Mouse (Mus musculus): ENCODE data around the gene Cysrt1.
A peak's percentile ranks its signal among the peaks of the same experiment; 100 is the strongest.

Cysrt1 gene

DNA sequence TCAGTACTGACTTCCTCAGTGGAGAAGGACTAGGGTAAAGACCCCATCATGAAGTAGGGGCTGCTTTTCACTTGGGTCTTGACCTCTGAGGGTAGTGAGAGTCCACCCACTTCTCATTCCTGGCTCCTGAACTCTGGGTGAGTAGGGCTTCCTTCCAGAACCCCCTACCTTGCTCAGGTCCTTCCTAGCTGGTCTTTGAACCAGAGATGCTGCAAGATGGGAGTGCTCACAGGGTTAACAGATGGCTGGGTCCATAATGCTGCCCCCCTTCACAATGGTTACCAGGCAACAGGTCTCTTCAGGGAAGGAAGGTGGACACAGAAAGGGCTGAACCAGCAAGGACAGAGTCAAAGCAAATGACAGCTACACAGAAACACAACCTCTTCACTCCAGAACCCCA, 23.8 kb downstream of the Cysrt1 start, which contains the start of gene Fam166a:
TSS of gene Fam166a (plus strand) at position 301 of the 400 bp plus-strand sequence.
- DNase-seq (ENCODE audit: low read depth, low spot score): no peak
- Histone ChIP-seq H3K27me3 (ENCODE audit: control insufficient read depth, insufficient read depth, low read length, poor library complexity, severe bottlenecking) (no peaks in the 10 kb centered on the region), H3K36me3 (ENCODE audit: control insufficient read depth, insufficient read depth, low read length, poor library complexity, severe bottlenecking) (no peaks in the 10 kb centered on the region; the same call in 1 of the 2 replicates)

- no peaks in the 10 kb centered on the region; the same call in 1 of the 2 replicates for H3K36me3 ChIP-seq (ENCODE audit: control insufficient read depth, insufficient read depth, low read length, poor library complexity, severe bottlenecking)
- DNase-seq (ENCODE audit: low read depth, low spot score): no peak
Measured at GRCm38 (mm10) chr2:25217666-25218065, 24.6 kb downstream of the Cysrt1 start.

DNA sequence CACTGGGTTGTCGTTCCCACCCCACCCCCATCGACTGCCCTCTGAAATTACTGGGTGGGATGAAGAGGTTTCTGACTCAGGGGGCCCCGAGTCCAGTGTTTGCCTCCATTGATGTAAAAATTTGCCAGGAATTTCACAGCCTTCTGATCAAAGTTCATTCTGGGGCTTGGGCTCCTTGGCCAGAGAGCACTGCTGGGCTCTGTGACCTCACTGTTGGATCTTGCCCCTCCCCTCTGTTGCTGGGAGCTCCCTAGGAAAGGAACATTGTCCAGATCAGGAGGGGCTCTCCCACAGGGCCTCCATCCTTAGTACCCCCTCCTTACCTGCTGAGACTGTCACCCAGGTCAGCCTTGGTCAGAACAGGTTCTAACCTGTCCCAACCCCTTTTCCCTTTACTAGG, 27.8 kb downstream of the Cysrt1 start, which contains the start of gene Stpg3:
TSS of gene Stpg3 (minus strand) at position 194 of the 400 bp plus-strand sequence.
- DNase-seq (ENCODE audit: low read depth, low spot score): no peak
- no peaks in the 10 kb centered on the region for H3K27me3 ChIP-seq (ENCODE audit: control insufficient read depth, insufficient read depth, low read length, poor library complexity, severe bottlenecking)
- H3K36me3 ChIP-seq (ENCODE audit: control insufficient read depth, insufficient read depth, low read length, poor library complexity, severe bottlenecking): no peaks in the 10 kb centered on the region

More at GRCm38 (mm10) chr2:25217666-25218065, 24.6 kb downstream of the Cysrt1 start:
- no peaks in the 10 kb centered on the region for H3K27me3 ChIP-seq (ENCODE audit: control insufficient read depth, insufficient read depth, low read length, poor library complexity, severe bottlenecking)

- Histone ChIP-seq H3K36me3 (ENCODE audit: control insufficient read depth, insufficient read depth, low read length, poor library complexity, severe bottlenecking) (peaks cover 2% of the 10 kb centered on the region; the same call in 1 of the 2 replicates), H3K27me3 (ENCODE audit: control insufficient read depth, insufficient read depth, low read length, poor library complexity, severe bottlenecking) (no peaks in the 10 kb centered on the region)
- no peak for DNase-seq (ENCODE audit: low read depth, low spot score)
Measured at GRCm38 (mm10) chr2:25213266-25213865, 28.9 kb downstream of the Cysrt1 start.

GRCm38 (mm10) chr2:25211121-25211670, 31.1 kb downstream of the Cysrt1 start, which contains the start of gene Nelfb:
Nelfb (minus strand) TSS chr2:25211489.
- peaks cover 5% of the 10 kb centered on the region; the same call in 1 of the 2 replicates for H3K36me3 ChIP-seq (ENCODE audit: control insufficient read depth, insufficient read depth, low read length, poor library complexity, severe bottlenecking)
- H3K27me3 ChIP-seq (ENCODE audit: control insufficient read depth, insufficient read depth, low read length, poor library complexity, severe bottlenecking): no peaks in the 10 kb centered on the region

DNA sequence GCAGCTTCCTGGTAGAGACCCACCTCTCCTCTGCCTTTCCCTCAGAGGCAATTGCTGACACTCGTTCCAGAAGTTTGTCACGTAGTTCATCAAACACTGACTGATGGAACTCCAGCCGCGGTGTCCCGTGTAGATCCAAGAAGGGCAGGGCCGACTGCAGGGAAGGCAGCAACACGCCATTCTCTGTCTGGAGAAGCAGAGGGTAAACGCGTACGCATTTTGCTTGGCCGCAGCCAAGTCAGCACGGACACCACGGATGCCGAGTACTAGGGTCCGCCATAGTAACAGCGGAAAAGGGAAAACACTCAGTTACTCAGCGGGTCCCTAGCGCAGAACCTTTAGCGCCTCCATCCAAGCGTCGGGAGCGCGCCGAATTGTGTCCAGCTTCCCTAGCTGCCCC, 31.6 kb downstream of the Cysrt1 start:
- no peak for DNase-seq (ENCODE audit: low read depth, low spot score)
- Histone ChIP-seq H3K27me3 (ENCODE audit: control insufficient read depth, insufficient read depth, low read length, poor library complexity, severe bottlenecking) (no peaks in the 10 kb centered on the region), H3K36me3 (ENCODE audit: control insufficient read depth, insufficient read depth, low read length, poor library complexity, severe bottlenecking) (peaks cover 5% of the 10 kb centered on the region; the same call in 1 of the 2 replicates)

More at GRCm38 (mm10) chr2:25211121-25211670, 31.1 kb downstream of the Cysrt1 start, which contains the start of gene Nelfb:
- peak; percentile 92 for DNase-seq (ENCODE audit: low read depth, low spot score)

DNA sequence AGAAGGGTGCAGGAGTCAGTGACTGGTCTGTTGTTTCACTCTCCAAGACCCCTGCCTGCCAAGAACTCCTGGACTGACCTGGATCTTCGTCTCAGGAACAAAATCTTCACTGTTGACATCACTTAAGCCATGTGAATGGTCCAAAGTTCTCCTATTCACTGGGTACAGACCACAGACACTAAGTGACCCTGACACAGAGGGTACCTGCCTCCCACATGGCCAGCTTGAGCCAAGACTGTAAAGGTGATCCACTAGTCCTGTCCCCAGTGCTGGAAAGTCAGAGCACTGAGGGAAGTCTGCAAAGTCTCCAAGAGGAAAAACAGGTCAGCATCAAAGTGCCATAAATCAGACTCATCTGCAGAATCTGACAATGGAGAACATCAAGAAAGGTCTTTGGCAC, 34.7 kb downstream of the Cysrt1 start:
- peaks cover 15% of the 10 kb centered on the region for H3K36me3 ChIP-seq (ENCODE audit: control insufficient read depth, insufficient read depth, low read length, poor library complexity, severe bottlenecking)
- DNase-seq (ENCODE audit: low read depth, low spot score): no peak

GRCm38 (mm10) chr2:25203631-25204214, 38.5 kb downstream of the Cysrt1 start:
- Histone ChIP-seq H3K27me3 (ENCODE audit: control insufficient read depth, insufficient read depth, low read length, poor library complexity, severe bottlenecking) (no peaks in the 10 kb centered on the region), H3K36me3 (ENCODE audit: control insufficient read depth, insufficient read depth, low read length, poor library complexity, severe bottlenecking) (peaks cover 20% of the 10 kb centered on the region)
- peak; percentile 26 for DNase-seq (ENCODE audit: low read depth, low spot score)

More for the DNA sequence above, 34.7 kb downstream of the Cysrt1 start:
- no peaks in the 10 kb centered on the region for H3K27me3 ChIP-seq (ENCODE audit: control insufficient read depth, insufficient read depth, low read length, poor library complexity, severe bottlenecking)

DNA sequence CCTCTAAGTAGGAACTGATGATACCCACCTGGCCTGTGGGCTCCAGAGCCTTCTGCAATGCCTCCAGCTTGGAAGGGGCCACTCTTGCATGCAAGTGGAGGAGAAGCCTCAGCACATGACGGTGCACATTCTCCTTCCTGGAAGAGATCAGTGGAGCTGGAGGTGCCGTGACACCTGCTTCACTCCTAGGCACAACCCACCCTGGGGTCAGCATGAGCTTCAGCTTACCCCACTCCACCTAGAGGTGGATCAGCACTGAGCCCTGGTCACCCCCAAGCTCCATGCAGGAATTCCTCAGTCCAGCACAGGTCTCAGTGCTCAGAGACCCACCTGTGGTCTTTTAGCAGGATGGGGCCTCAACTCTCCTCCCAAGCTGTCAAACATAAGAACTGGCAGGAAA, 41.6 kb downstream of the Cysrt1 start:
- Histone ChIP-seq H3K27me3 (ENCODE audit: control insufficient read depth, insufficient read depth, low read length, poor library complexity, severe bottlenecking) (no peaks in the 10 kb centered on the region), H3K36me3 (ENCODE audit: control insufficient read depth, insufficient read depth, low read length, poor library complexity, severe bottlenecking) (peaks cover 16% of the 10 kb centered on the region)
- no peak for DNase-seq (ENCODE audit: low read depth, low spot score)

DNA sequence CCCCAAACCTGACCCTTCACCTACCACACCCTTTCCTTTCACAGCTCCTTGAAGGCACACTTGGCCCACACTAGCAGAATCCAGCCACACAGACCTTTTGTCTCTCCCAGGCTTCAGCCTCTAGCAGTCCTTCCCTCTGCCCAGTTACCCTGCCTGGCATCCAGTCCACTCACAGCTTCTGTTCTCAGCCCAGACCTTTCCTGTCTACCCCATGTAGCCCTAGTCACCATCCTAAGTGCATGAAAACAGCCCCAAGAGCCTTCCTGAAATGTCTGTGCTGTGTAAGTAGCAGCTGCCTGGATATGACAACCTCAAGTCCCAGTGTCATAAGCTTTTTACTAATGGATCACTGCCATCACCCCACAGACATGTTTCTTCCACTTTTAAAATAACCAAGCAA, 44.3 kb downstream of the Cysrt1 start:
- H3K27me3 ChIP-seq (ENCODE audit: control insufficient read depth, insufficient read depth, low read length, poor library complexity, severe bottlenecking): no peaks in the 10 kb centered on the region
- no peak for DNase-seq (ENCODE audit: low read depth, low spot score)
- peaks cover 6% of the 10 kb centered on the region for H3K36me3 ChIP-seq (ENCODE audit: control insufficient read depth, insufficient read depth, low read length, poor library complexity, severe bottlenecking)

- peak; percentile 17 for DNase-seq (ENCODE audit: low read depth, low spot score)
- no peaks in the 10 kb centered on the region for H3K27me3 ChIP-seq (ENCODE audit: control insufficient read depth, insufficient read depth, low read length, poor library complexity, severe bottlenecking)
- peaks cover 6% of the 10 kb centered on the region for H3K36me3 ChIP-seq (ENCODE audit: control insufficient read depth, insufficient read depth, low read length, poor library complexity, severe bottlenecking)
Measured at GRCm38 (mm10) chr2:25197191-25197590, 45.1 kb downstream of the Cysrt1 start.

GRCm38 (mm10) chr2:25196172-25196954, 45.9 kb downstream of the Cysrt1 start, which contains the start of gene Tor4a:
Tor4a (minus strand) TSS chr2:25196886.
- peak; percentile 97 for DNase-seq (ENCODE audit: low read depth, low spot score)

GRCm38 (mm10) chr2:25195211-25196156, 46.8 kb downstream of the Cysrt1 start:
- peak; percentile 93 for DNase-seq (ENCODE audit: low read depth, low spot score)
- H3K36me3 ChIP-seq (ENCODE audit: control insufficient read depth, insufficient read depth, low read length, poor library complexity, severe bottlenecking): no peaks in the 10 kb centered on the region; the same call in none of the 2 replicates
- H3K27me3 ChIP-seq (ENCODE audit: control insufficient read depth, insufficient read depth, low read length, poor library complexity, severe bottlenecking): no peaks in the 10 kb centered on the region

More at GRCm38 (mm10) chr2:25196172-25196954, 45.9 kb downstream of the Cysrt1 start, which contains the start of gene Tor4a:
- Histone ChIP-seq H3K27me3 (ENCODE audit: control insufficient read depth, insufficient read depth, low read length, poor library complexity, severe bottlenecking) (no peaks in the 10 kb centered on the region), H3K36me3 (ENCODE audit: control insufficient read depth, insufficient read depth, low read length, poor library complexity, severe bottlenecking) (peaks cover 6% of the 10 kb centered on the region)
